In the genomic region with DNA sequence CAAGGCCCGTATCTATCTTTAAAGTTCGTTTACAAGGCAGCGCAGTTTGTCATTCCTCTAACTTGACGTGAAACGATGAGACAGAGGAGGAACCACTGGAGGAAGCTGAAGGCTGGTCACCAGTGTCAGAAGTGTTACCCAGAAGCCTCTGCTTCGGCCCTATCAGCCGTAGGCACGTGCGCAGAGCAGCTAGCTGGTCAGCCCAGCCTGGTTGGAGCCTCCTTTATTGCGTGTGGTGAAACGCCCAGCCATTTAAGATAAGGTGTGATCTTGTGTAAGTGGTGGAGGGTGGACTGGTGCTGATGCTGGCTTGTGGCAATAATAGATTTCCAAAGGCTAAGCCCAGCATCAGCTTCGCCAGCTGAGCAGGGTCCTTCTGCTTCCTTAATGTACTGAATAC, we compare ENCODE assay signal across 25 mouse cellular contexts. TPM values are rescaled to one million over a fixed set of nuclear protein-coding genes. Genes with fewer than 3 reads are reported as not detected.
DNase-seq lines count a peak whose midpoint lies in the region; ATAC-seq lines count a peak whose summit lies in the region.
"Had no signal": no experiment of that assay in that cellular context is flagged by ENCODE, and none has a peak within 500 bp of the region (broad histone marks: within the 10 kb centered on the region; RNA-seq: fewer than 3 reads in every experiment).

No protein-coding gene starts in this region.

- no peaks in the 10 kb centered on the region for H3K9me3 ChIP-seq in heart, embryonic 10.5 days
- no peaks in the 10 kb centered on the region for H3K9me3 ChIP-seq in midbrain, embryonic 10.5 days (replicated peaks)
- no peaks in the 10 kb centered on the region for H3K9me3 ChIP-seq in midbrain, embryonic 16.5 days (replicated peaks; ENCODE audit: control insufficient read depth, low read length, poor library complexity, severe bottlenecking)
- no peaks in the 10 kb centered on the region for H3K9me3 ChIP-seq in liver, embryonic 16.5 days (replicated peaks; ENCODE audit: control insufficient read depth, low read length)
- H3K9me3 ChIP-seq in neural tube, embryonic 15.5 days (replicated peaks) = no peaks in the 10 kb centered on the region
- H3K9me3 ChIP-seq: limb, embryonic 15.5 days had no signal

- WGBS in heart, embryonic 10.5 days = 68% methylated on average over 12 of the region's 12 CpGs
- WGBS in midbrain, embryonic 10.5 days = 90% methylated on average over 12 of the region's 12 CpGs
- WGBS in midbrain, embryonic 16.5 days = 92% methylated on average over 12 of the region's 12 CpGs
- WGBS in liver, embryonic 16.5 days (ENCODE audit: insufficient replicate concordance) = 40% methylated on average over 12 of the region's 12 CpGs
- 93% methylated on average over 12 of the region's 12 CpGs for WGBS in neural tube, embryonic 15.5 days

- DNase-seq in heart, embryonic 10.5 days (ENCODE audit: low spot score) = no peak
- DNase-seq in heart, postnatal 10 days = no peak
- DNase-seq in midbrain, embryonic 10.5 days (ENCODE audit: low spot score) = no peak
- no peak for DNase-seq in embryo, embryonic 10.5 days (ENCODE audit: low spot score)
- no peak for DNase-seq in cerebellum, adult 11-12 months
- DNase-seq: adrenal gland, adult 8-10 months; cerebellum, postnatal 14 days; embryo, embryonic 11 days; gastrocnemius, adult 2 months; heart, adult 18-20 months; heart, postnatal 36 days; kidney, adult 18-20 months; kidney, postnatal 14 days; lung, postnatal 14 days; thymus, adult 18-20 months; thymus, postnatal 4 days had no signal

- no peak overlapping the region for H3K9ac ChIP-seq in midbrain, embryonic 16.5 days (ENCODE audit: low read depth, low read length)
- no peak overlapping the region for H3K9ac ChIP-seq in liver, embryonic 16.5 days (ENCODE audit: low read depth, low read length)
- no peak overlapping the region for H3K9ac ChIP-seq in neural tube, embryonic 15.5 days (replicated peaks)
- H3K9ac ChIP-seq: limb, embryonic 15.5 days had no signal

- no peak overlapping the region for H3K4me3 ChIP-seq in heart, embryonic 10.5 days
- no peak overlapping the region for H3K4me3 ChIP-seq in midbrain, embryonic 10.5 days
- H3K4me3 ChIP-seq in midbrain, embryonic 16.5 days (ENCODE audit: low read depth, low read length) = no peak overlapping the region
- no peak overlapping the region for H3K4me3 ChIP-seq in liver, embryonic 16.5 days (ENCODE audit: low read depth, low read length)
- H3K4me3 ChIP-seq in neural tube, embryonic 15.5 days (replicated peaks) = no peak overlapping the region
- H3K4me3 ChIP-seq: forebrain, embryonic 10.5 days; gastrocnemius, adult 2 months; layer of hippocampus, adult 2 months; limb, embryonic 15.5 days had no signal

- H3K4me2 ChIP-seq in midbrain, embryonic 16.5 days (ENCODE audit: low read length) = no peak overlapping the region
- H3K4me2 ChIP-seq in liver, embryonic 16.5 days (ENCODE audit: low read depth, low read length) = peak overlapping the region; percentile 19; the same call in 1 of the 2 replicates
- no peak overlapping the region for H3K4me2 ChIP-seq in neural tube, embryonic 15.5 days
- H3K4me2 ChIP-seq: limb, embryonic 15.5 days; midbrain, embryonic 11.5 days had no signal

- 0 out of 2 replicates have a peak overlapping the region, but pooled peaks have one; percentile 39 for H3K27ac ChIP-seq in heart, embryonic 10.5 days
- peak overlapping the region; percentile 82 for H3K27ac ChIP-seq in midbrain, embryonic 10.5 days (replicated peaks)
- H3K27ac ChIP-seq in midbrain, embryonic 16.5 days (ENCODE audit: low read length) = no peak overlapping the region
- peak overlapping the region; percentile 59 for H3K27ac ChIP-seq in liver, embryonic 16.5 days (ENCODE audit: low read length)
- H3K27ac ChIP-seq in neural tube, embryonic 15.5 days (replicated peaks) = no peak overlapping the region
- H3K27ac ChIP-seq: gastrocnemius, adult 2 months; layer of hippocampus, adult 2 months; limb, embryonic 15.5 days had no signal

- H3K27me3 ChIP-seq in heart, embryonic 10.5 days (ENCODE audit: insufficient read depth, poor library complexity, severe bottlenecking) = no peaks in the 10 kb centered on the region
- no peaks in the 10 kb centered on the region for H3K27me3 ChIP-seq in midbrain, embryonic 10.5 days (ENCODE audit: low read depth, poor library complexity, severe bottlenecking)
- H3K27me3 ChIP-seq in midbrain, embryonic 16.5 days (ENCODE audit: control insufficient read depth, insufficient read depth, low read depth, low read length) = no peaks in the 10 kb centered on the region
- H3K27me3 ChIP-seq in liver, embryonic 16.5 days (ENCODE audit: control insufficient read depth, insufficient read depth, low read depth, low read length) = no peaks in the 10 kb centered on the region
- no peaks in the 10 kb centered on the region for H3K27me3 ChIP-seq in neural tube, embryonic 15.5 days (replicated peaks)
- H3K27me3 ChIP-seq: limb, embryonic 15.5 days; Patski had no signal

- no peak for ATAC-seq in midbrain, embryonic 16.5 days
- peak; percentile 88 for ATAC-seq in liver, embryonic 16.5 days (ENCODE audit: low read depth)
- ATAC-seq in neural tube, embryonic 15.5 days (ENCODE audit: low FRiP score) = no peak
- ATAC-seq: hindbrain, embryonic 16.5 days; Patski had no signal

- H3K4me1 ChIP-seq in heart, embryonic 10.5 days = peaks cover 35% of the 10 kb centered on the region
- H3K4me1 ChIP-seq in midbrain, embryonic 10.5 days = peaks cover 30% of the 10 kb centered on the region
- peaks cover 15% of the 10 kb centered on the region for H3K4me1 ChIP-seq in midbrain, embryonic 16.5 days (ENCODE audit: control insufficient read depth, insufficient read depth, low read length)
- peaks cover 38% of the 10 kb centered on the region for H3K4me1 ChIP-seq in liver, embryonic 16.5 days (ENCODE audit: control insufficient read depth, low read depth, low read length)
- H3K4me1 ChIP-seq in neural tube, embryonic 15.5 days = peaks cover 17% of the 10 kb centered on the region

- peaks cover 32% of the 10 kb centered on the region for H3K36me3 ChIP-seq in heart, embryonic 10.5 days
- H3K36me3 ChIP-seq in midbrain, embryonic 10.5 days = peaks cover 40% of the 10 kb centered on the region
- H3K36me3 ChIP-seq in midbrain, embryonic 16.5 days (ENCODE audit: control insufficient read depth, insufficient read depth, low read length) = peaks cover 7% of the 10 kb centered on the region
- peaks cover 7% of the 10 kb centered on the region for H3K36me3 ChIP-seq in liver, embryonic 16.5 days (ENCODE audit: control insufficient read depth, insufficient read depth)
- H3K36me3 ChIP-seq in neural tube, embryonic 15.5 days = peaks cover 10% of the 10 kb centered on the region

- intact Hi-C loops in heart, postnatal 10 days (cut with DNase I) = loop anchor here (5.0 kb wide), 1 partner anchor 118 kb away; no protein-coding TSS in a partner anchor

RNA-seq across cellular contexts. Expression of a gene that starts 43.5 kb away (rescaled TPM):
- 14.6 and 16.0 TPM in 2 replicates for polyA plus RNA-seq in heart, embryonic 10.5 days (2016; fragmentation: Nextera tagmentation; extraction: Ambion mirVana)
- total RNA-seq in heart, postnatal 10 days (2021) = 10 to 100 TPM; 33.9 to 36.9 TPM
- polyA plus RNA-seq in midbrain, embryonic 10.5 days (2016; fragmentation: Nextera tagmentation; extraction: Ambion mirVana) = 19.8 and 21.3 TPM in 2 replicates
- 22.1 and 26.1 TPM in 2 replicates for polyA plus RNA-seq in midbrain, embryonic 16.5 days (2015; fragmentation: Nextera tagmentation; extraction: Ambion mirVana)
- polyA plus RNA-seq in liver, embryonic 16.5 days (2015; fragmentation: Nextera tagmentation; extraction: Ambion mirVana) = 5.8 and 6.0 TPM in 2 replicates
- polyA plus RNA-seq in neural tube, embryonic 15.5 days (2015; fragmentation: Nextera tagmentation; extraction: Ambion mirVana) = 22.3 and 22.7 TPM in 2 replicates

Comparison
In these comparisons a context has a peak if more than half of its experiments do, and no peak if none do; other contexts are left out.
1. H3K27ac ChIP-seq: peak in heart, embryonic 10.5 days (single experiment), midbrain, embryonic 10.5 days (single experiment) and liver, embryonic 16.5 days (single experiment); none in midbrain, embryonic 16.5 days (single experiment) and neural tube, embryonic 15.5 days (single experiment).